Mouse (Mus musculus) neural tube, embryonic 13.5 days (tissue): ENCODE results near the gene Ispd. TPM values are rescaled to one million over a fixed set of nuclear protein-coding genes. Genes with fewer than 3 reads are reported as not detected.

ENCODE experiments used
- ATAC-seq: fragments of 200-750 bp; cut with Nextera tagmentation; 2 replicates; pipeline ENCODE4 v1.8.0; 2017; ENCODE audit warnings: low read depth, mild to moderate bottlenecking, moderate TSS enrichment, moderate library complexity
- H3K27ac ChIP-seq: fragments of 300-500 bp; sonication (generic); replicated peaks from 2 replicates; pipeline ENCODE4 v1.5.1; 2015; ENCODE audit warnings: moderate library complexity, mild to moderate bottlenecking, inconsistent platforms
- H3K27me3 ChIP-seq: fragments of 300-500 bp; sonication (generic); 2 replicates; pipeline ENCODE4 v1.6.1; 2015; ENCODE audit warnings: mild to moderate bottlenecking, inconsistent platforms
- H3K36me3 ChIP-seq: fragments of 300-500 bp; sonication (generic); 2 replicates; pipeline ENCODE4 v1.6.1; 2015; ENCODE audit warnings: mild to moderate bottlenecking, inconsistent platforms
- H3K4me1 ChIP-seq: fragments of 300-500 bp; sonication (generic); replicated peaks from 2 replicates; pipeline ENCODE4 v1.6.1; 2015; ENCODE audit warnings: inconsistent platforms
- H3K4me2 ChIP-seq: fragments of 300-500 bp; sonication (generic); 2 replicates; pipeline ENCODE4 v1.6.1; 2015; ENCODE audit warnings: inconsistent platforms, mild to moderate bottlenecking, moderate library complexity
- H3K4me3 ChIP-seq: fragments of 300-500 bp; sonication (generic); 2 replicates; pipeline ENCODE4 v1.5.1; 2015; ENCODE audit warnings: mild to moderate bottlenecking, inconsistent platforms
- H3K9ac ChIP-seq: fragments of 300-500 bp; sonication (generic); 2 replicates; pipeline ENCODE4 v1.6.1; 2015; ENCODE audit warnings: moderate library complexity, mild to moderate bottlenecking, inconsistent platforms
- H3K9me3 ChIP-seq: fragments of 300-500 bp; sonication (generic); 2 replicates; pipeline ENCODE4 v1.6.1; 2016; ENCODE audit warnings: inconsistent platforms
- WGBS: fragments of 180-500 bp; shearing (Covaris S2); methylation state at CpG from one replicate; pipeline ENCODE4 v1.1.7; 2015; 5-methylcytosine and 5-hydroxymethylcytosine counted together
- polyA plus RNA-seq: library from polyadenylated mRNA; unstranded; fragments of >200 nt; fragmentation: Nextera tagmentation; extraction: Ambion mirVana; gene quantifications from 2 replicates; pipeline ENCODE4 v1.2.1, GENCODE M21; 2015

Ispd gene
- polyA plus RNA-seq, 1 experiment from 2014 or later = 17.9 TPM

GRCm38 (mm10) chr12:36723302-36723701, 342.1 kb downstream of the Ispd start:
- Histone ChIP-seq H3K4me1 (0 out of 2 replicates have a peak, but pooled peaks cover 9% of the 10 kb centered on the region), H3K9ac (no peak overlapping the region), H3K36me3 (no peaks in the 10 kb centered on the region), H3K4me3 (no peak overlapping the region), H3K27ac (no peak overlapping the region), H3K4me2 (no peak overlapping the region), H3K9me3 (no peaks in the 10 kb centered on the region), H3K27me3 (no peaks in the 10 kb centered on the region)
- 72% methylated on average over 3 of the region's 3 CpGs for WGBS
- no peak for ATAC-seq

- no peak overlapping the region for H3K4me2 ChIP-seq
- H3K9ac ChIP-seq = no peak overlapping the region
- H3K27me3 ChIP-seq = no peaks in the 10 kb centered on the region
- H3K9me3 ChIP-seq = no peaks in the 10 kb centered on the region
- H3K27ac ChIP-seq = no peak overlapping the region
- no peaks in the 10 kb centered on the region for H3K36me3 ChIP-seq
- 84% methylated on average over 4 of the region's 4 CpGs for WGBS
- no peak overlapping the region for H3K4me3 ChIP-seq
- 0 out of 2 replicates have a peak, but pooled peaks cover 9% of the 10 kb centered on the region for H3K4me1 ChIP-seq
- ATAC-seq = no peak
Observed at GRCm38 (mm10) chr12:36724297-36724696, 343.0 kb downstream of the Ispd start.

GRCm38 (mm10) chr12:36725250-36725649, 344.0 kb downstream of the Ispd start:
- Histone ChIP-seq H3K4me1 (0 out of 2 replicates have a peak, but pooled peaks cover 9% of the 10 kb centered on the region), H3K27me3 (no peaks in the 10 kb centered on the region), H3K4me2 (no peak overlapping the region), H3K4me3 (no peak overlapping the region), H3K27ac (no peak overlapping the region), H3K36me3 (no peaks in the 10 kb centered on the region), H3K9me3 (no peaks in the 10 kb centered on the region), H3K9ac (no peak overlapping the region)
- WGBS = 93% methylated on average over 3 of the region's 3 CpGs
- no peak for ATAC-seq

GRCm38 (mm10) chr12:36726026-36726425, 344.8 kb downstream of the Ispd start:
- Histone ChIP-seq H3K27ac (no peak overlapping the region), H3K4me2 (no peak overlapping the region), H3K27me3 (no peaks in the 10 kb centered on the region), H3K36me3 (no peaks in the 10 kb centered on the region), H3K9ac (no peak overlapping the region), H3K4me3 (no peak overlapping the region), H3K4me1 (0 out of 2 replicates have a peak, but pooled peaks cover 6% of the 10 kb centered on the region), H3K9me3 (no peaks in the 10 kb centered on the region)
- ATAC-seq = no peak
- WGBS = 74% methylated on average over 1 of the region's 1 CpGs

GRCm38 (mm10) chr12:36733673-36734371, 352.6 kb downstream of the Ispd start:
- Histone ChIP-seq H3K4me3 (no peak overlapping the region), H3K36me3 (no peaks in the 10 kb centered on the region), H3K4me2 (no peak overlapping the region), H3K9ac (no peak overlapping the region), H3K27me3 (no peaks in the 10 kb centered on the region), H3K27ac (no peak overlapping the region), H3K4me1 (no peaks in the 10 kb centered on the region), H3K9me3 (no peaks in the 10 kb centered on the region)
- no peak for ATAC-seq
- 87% methylated on average over 4 of the region's 4 CpGs for WGBS

Other genes starting within 250 kb of the Ispd start
- gene Ankmy2, start 224.3 kb upstream of the Ispd start, polyA plus RNA-seq = 58.3 and 62.6 TPM in 2 replicates
- 389 and 400 TPM in 2 replicates for gene Bzw2, start 223.4 kb upstream of the Ispd start, polyA plus RNA-seq
- not detected in 2 replicates for gene Lrrc72, start 128.1 kb upstream of the Ispd start, polyA plus RNA-seq
- gene Sostdc1, start 67.3 kb upstream of the Ispd start, polyA plus RNA-seq = 16.8 and 19.5 TPM in 2 replicates
- gene D630036H23Rik, start 731 bp downstream of the Ispd start, polyA plus RNA-seq = 1.1 and 1.2 TPM in 2 replicates